Mouse (Mus musculus) stomach, postnatal 0 days (tissue): ENCODE results near the gene Fancb.

ENCODE experiments used
- CTCF ChIP-seq: IDR thresholded peaks from 2 replicates; pipeline ENCODE4 v1.5.1; 2016; ENCODE audit warnings: antibody characterized with exemption, low read depth, mild to moderate bottlenecking, moderate library complexity
- EP300 ChIP-seq: optimal IDR thresholded peaks from 2 replicates; pipeline ENCODE3; 2016; ENCODE audit warnings: antibody characterized with exemption

GRCm38 (mm10) chrX:164965750-164966448, 14.5 kb upstream of the Fancb start:
- no peak for TF ChIP-seq CTCF
- TF ChIP-seq EP300: no peak
